Mouse (Mus musculus) E14TG2a.4 (cell line): Measurements from ENCODE around the gene Rnf138rt1.

Experiments used
- CTCF ChIP-seq: conservative IDR thresholded peaks from 2 replicates; pipeline ENCODE4 v1.5.1; 2014; ENCODE audit warnings: low read length
- POU5F1 ChIP-seq: IDR thresholded peaks from 2 replicates; pipeline ENCODE4 v1.6.1; 2014; ENCODE audit warnings: low read length, borderline replicate concordance

DNA sequence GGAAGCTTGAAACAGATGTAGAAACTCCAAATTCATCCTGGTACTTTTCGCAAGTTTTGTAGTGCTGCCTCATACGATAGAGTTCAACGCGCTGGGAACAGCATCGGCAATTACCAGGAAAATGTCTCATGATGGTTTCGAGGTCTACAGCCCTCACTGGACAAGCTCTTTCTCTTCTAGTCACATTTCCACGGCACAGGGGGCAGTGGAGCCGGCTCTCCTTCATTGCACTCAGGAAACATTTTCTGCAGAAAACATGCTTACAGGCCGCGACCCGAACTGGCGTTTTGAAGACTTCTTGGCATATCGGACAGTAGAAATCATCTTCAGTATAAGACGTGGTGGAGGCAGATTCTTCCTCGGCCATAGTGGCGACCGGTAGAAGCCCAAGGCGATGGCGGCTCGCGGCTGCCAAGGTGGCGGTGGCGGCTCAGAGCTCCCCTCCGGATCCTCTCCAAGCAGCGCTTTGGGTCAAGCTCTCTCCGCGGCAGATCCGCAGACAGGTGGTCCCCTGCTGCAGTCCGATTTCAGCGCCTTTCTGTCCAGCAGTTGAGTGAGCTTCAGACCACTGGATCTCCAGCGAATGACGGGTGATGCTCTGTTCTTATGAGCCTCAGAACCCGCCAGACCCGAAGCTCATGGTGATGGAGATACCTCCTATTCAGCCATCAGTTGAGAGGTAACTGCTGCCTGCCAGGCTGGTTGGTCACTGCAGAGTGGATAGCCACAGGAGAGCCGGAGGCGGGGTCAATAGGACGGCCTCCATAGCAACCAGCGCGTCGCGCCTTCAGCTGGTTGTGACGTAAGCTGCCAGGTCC is at the start of gene Rnf138rt1:
- TF ChIP-seq CTCF (no peak), POU5F1 (no peak)
